Mouse (Mus musculus): ENCODE measurements around the gene Meaf6. TPM values are rescaled to one million over a fixed set of nuclear protein-coding genes. Genes with fewer than 3 reads are reported as not detected.

The Meaf6 gene
- 10 to 100 TPM; 49.7 to 59.8 TPM for total RNA-seq (2023)

DNA sequence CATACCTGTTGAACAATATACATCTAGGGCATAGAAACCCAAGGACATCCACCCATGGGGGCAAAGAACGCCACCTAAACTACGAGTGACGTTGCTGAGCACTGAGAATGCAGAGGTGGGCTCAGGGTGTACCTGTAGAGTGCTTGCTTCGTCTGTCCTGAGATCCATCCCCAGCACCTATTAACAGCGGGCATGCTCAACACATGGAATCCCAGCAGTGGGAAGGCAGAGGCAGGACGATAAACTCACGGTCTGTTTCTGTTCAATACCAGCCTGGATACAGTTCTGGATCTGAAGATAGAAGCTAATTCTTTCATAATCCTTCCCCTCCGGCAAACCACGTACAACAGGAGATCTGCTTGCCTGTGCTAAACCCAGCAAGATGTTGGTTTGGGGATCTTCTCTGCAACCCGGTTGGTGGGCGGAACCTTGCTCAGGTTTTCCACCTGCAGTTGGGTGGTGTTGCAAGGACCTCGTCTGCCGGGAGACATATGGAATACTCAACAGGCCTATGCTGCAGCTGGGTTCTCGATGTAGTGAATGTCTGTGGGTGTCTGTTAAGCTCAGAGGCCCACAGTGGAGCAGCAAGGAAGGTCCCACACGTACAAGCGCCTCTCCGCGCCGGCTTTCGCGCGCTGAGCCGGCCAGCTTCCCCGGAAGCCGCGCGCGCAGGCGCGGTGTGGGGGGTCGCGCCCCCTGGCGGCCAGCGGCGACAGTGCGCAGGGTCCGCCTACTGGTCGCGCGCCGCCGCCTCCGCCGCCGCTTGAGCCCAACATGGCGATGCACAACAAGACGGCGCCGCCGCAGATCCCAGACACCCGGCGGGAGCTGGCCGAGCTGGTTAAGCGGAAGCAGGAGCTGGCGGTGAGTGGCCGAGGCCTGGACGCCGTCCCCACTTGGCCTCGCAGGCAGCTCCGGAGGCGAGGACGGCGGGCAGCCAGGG, at the start of gene Meaf6:
Gene Meaf6, plus strand, starts transcription at position 732 of the 943 bp plus-strand sequence.

DNA sequence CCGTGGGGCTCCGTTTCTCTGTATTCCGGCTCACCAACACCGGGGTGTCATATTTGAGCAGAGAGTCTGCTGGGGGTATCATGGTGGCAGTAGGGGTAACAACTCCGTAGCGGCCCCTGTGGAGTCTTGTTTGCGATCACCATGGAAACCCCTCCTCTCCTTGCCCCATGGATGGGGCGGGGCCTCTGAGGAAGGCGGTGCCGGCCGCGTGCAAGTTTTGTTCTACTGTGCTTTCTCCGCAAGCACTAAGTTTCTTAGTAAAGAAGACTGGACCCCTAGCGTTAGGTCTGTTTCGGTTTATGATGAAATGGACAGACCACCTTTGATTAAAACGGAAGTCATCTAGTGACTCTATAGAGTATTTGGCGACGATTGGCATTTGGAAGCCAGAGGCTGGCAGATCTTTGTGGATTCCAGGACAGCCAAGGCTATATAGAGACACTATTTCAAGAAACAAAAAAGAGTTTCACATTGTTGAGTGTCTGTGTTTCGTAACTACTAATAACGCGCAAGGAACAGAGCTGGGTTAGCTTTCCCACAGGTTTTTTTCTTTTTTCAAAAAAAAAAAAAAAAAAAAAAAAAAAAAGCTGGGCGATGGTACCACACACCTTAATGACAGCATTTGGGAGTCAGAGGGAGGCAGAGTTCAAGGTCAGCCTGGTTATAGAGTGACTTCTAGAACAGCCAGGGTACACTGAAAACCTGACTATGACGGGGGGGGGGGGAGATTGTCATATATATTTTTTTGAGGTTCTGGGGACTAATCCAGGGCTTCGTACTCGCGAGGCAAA, 19.2 kb upstream of the Meaf6 start, which contains the start of gene Dnali1:
Gene Dnali1, minus strand, starts transcription at position 187 of the 791 bp plus-strand sequence.

DNA sequence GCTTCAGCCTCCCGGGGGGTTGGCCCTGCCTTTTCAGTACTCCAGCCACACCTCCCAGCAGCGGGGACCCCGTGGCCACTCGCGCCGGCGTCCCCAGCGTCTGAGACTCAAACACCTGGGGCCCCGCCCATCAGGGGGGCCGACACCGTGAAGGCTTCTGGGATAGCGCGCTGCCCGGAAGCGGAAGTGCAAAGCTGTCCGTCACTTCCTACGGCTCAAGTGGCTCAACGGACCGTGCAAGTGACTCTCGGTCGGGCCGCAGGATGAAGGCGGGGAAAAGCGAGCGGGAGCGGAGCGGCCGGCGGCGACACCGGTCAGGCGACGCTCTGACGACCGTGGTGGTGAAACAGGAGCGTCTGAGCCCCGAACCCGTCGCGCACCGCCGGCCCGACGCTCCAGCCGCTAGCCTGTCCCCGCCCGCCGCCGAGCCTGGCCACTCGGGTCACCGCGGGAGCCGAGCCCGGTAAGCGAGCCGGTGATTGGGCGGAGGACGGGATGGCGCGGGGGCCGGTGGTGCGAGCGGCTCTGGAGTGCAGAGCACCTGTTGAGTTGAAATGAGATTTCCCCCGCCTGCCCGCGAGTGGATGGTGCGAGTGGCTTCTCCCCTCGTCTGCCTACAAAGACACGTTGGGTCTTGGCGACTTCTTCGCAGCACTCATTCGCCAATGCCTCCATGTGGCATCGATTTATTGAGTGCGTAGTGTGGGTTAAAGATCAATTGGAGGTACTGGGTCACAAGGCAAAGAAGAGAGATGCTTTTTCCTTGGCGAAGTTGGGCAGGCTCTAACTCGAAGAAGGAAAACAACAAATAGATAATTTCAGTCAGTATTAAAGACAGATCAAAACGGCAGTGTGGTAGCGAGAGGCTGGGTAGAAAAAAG, 18.2 kb upstream of the Meaf6 start, which contains the start of gene Snip1:
Gene Snip1, plus strand, starts transcription at position 183 of the 881 bp plus-strand sequence.

DNA sequence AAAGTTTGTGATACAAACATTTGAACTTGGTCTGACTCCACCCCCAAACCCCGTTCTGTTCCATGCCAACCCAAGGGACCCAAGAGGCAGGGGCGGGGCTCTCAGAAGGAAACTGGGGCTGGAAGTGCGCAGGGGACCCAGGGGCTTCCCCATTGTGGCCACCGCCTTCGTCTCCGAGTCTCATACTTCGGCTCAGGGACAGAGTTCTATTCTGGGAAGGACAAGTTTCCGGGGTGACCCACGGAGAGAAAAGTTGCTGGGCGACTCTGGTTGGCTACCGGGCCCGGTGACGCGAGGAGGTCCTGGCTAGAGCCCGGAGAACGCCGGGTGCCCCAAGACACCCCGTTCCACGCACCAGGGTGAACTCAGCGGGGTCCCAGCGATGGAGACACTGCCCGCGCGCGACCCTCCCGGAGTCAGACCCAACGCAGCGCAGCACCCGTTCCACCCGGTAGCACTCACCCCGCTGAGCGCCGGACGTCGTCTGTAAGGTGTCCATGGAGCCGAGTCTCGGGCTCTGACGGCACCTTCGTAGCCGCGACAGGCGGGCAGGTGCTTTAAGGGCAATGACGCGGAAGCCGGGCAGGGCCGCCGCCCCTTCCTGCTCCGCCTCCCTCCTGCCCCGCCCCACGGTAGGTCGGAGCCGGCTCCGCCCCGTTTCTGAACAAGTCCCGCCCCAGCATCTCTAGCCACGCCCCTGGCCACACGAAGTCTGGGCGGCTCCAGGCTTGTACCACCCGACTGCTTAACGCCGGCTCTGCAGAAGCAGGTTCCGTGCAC, 42.6 kb downstream of the Meaf6 start, which contains the start of gene Zc3h12a:
Gene Zc3h12a, minus strand, starts transcription at position 536 of the 780 bp plus-strand sequence.

Other genes with a start within 250 kb of the Meaf6 start
- gene Yrdc, start 234.5 kb upstream of the Meaf6 start, total RNA-seq (2023): 100 to 1,000 TPM; 123 to 124 TPM
- gene 1110065P20Rik, start 233.9 kb upstream of the Meaf6 start, total RNA-seq (2023): 10 to 100 TPM; 14.8 to 15.2 TPM
- 1 to 10 TPM in 1 of 2 experiments, under 1 TPM in 1; 0.47 to 1.1 TPM for gene Maneal, start 223.0 kb upstream of the Meaf6 start, total RNA-seq (2023)
- not detected for gene Epha10, start 204.2 kb upstream of the Meaf6 start, total RNA-seq (2023)
- gene 9930104L06Rik, start 148.1 kb upstream of the Meaf6 start, total RNA-seq (2023): 10 to 100 TPM; 20.7 to 29.8 TPM
- 1 to 10 TPM; 3.3 to 5.9 TPM for gene Cdca8, start 145.8 kb upstream of the Meaf6 start, total RNA-seq (2023)
- gene Rspo1, start 98.7 kb upstream of the Meaf6 start, total RNA-seq (2023): not detected
- 10 to 100 TPM; 80.5 to 88.2 TPM for gene Gnl2, start 68.5 kb upstream of the Meaf6 start, total RNA-seq (2023)
- gene Dnali1, start 19.4 kb upstream of the Meaf6 start, total RNA-seq (2023): not detected
- gene Snip1, start 18.5 kb upstream of the Meaf6 start, total RNA-seq (2023): 10 to 100 TPM; 29.6 to 42.9 TPM
- 100 to 1,000 TPM; 296 to 321 TPM for gene Zc3h12a, start 42.7 kb downstream of the Meaf6 start, total RNA-seq (2023)

All from B cell, adult 67 days (primary cell).